Mouse (Mus musculus) liver, embryonic 15.5 days (tissue): ENCODE results near the gene Prr22. TPM values are rescaled to one million over a fixed set of nuclear protein-coding genes. Genes with fewer than 3 reads are reported as not detected.

Experiments used
- ATAC-seq: fragments of 200-750 bp; cut with Nextera tagmentation; 2 replicates; pipeline ENCODE4 v1.8.0; 2017; ENCODE audit warnings: moderate number of reproducible peaks, mild to moderate bottlenecking, moderate library complexity; ENCODE audit not compliant: insufficient read depth
- H3K27ac ChIP-seq: fragments of 300-500 bp; sonication (generic); replicated peaks from 2 replicates; pipeline ENCODE4 v1.5.1; 2015; ENCODE audit warnings: mild to moderate bottlenecking, inconsistent platforms
- H3K27me3 ChIP-seq: fragments of 300-500 bp; sonication (generic); 2 replicates; pipeline ENCODE4 v1.6.1; 2015; ENCODE audit warnings: mild to moderate bottlenecking, inconsistent platforms
- H3K36me3 ChIP-seq: fragments of 300-500 bp; sonication (generic); replicated peaks from 2 replicates; pipeline ENCODE4 v1.6.1; 2015; ENCODE audit warnings: moderate library complexity, mild to moderate bottlenecking, inconsistent platforms
- H3K4me1 ChIP-seq: fragments of 300-500 bp; sonication (generic); replicated peaks from 2 replicates; pipeline ENCODE4 v1.6.1; 2015; ENCODE audit warnings: inconsistent platforms
- H3K4me2 ChIP-seq: fragments of 300-500 bp; sonication (generic); 2 replicates; pipeline ENCODE4 v1.6.1; 2015; ENCODE audit warnings: moderate library complexity, mild to moderate bottlenecking, inconsistent platforms
- H3K4me3 ChIP-seq: fragments of 300-500 bp; sonication (generic); replicated peaks from 2 replicates; pipeline ENCODE4 v1.5.1; 2015; ENCODE audit warnings: mild to moderate bottlenecking, inconsistent platforms
- H3K9ac ChIP-seq: fragments of 300-500 bp; sonication (generic); 2 replicates; pipeline ENCODE4 v1.6.1; 2015; ENCODE audit warnings: moderate library complexity, mild to moderate bottlenecking, inconsistent platforms
- H3K9me3 ChIP-seq: fragments of 300-500 bp; sonication (generic); replicated peaks from 2 replicates; pipeline ENCODE4 v1.6.1; 2016; ENCODE audit warnings: inconsistent platforms
- WGBS: fragments of 180-500 bp; shearing (Covaris S2); methylation state at CpG from one replicate; pipeline ENCODE4 v1.1.7; 2015; ENCODE audit warnings: mixed read lengths; ENCODE audit not compliant: insufficient replicate concordance; 5-methylcytosine and 5-hydroxymethylcytosine counted together
- polyA plus RNA-seq: library from polyadenylated mRNA; unstranded; fragments of >200 nt; fragmentation: Nextera tagmentation; extraction: Ambion mirVana; gene quantifications from 2 replicates; pipeline ENCODE4 v1.2.1, GENCODE M21; 2015

Gene Prr22
- polyA plus RNA-seq, 1 experiment from 2014 or later = 0.60 TPM

DNA sequence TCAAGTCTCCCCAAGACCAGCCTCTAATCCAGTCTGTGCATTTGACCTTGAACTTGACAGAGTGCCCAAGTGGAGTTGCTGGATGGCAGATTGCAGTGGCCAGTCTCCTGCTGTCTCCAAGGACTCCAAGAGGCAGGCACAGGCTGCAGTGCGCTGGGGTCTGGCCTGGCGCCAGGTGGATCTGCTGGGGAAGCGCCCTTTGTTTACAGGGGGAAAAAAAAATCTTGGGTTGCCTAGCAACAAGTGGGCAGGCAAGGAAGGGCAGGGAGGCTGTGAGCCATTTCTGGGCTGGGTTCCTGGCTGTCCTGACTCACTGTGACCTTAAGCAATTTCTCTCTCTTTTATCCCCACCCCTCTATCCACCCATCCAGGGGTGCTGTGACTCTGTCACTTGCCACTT is 40.2 kb downstream of the Prr22 start:
- peak; percentile 23; the same call in 1 of the 2 replicates for ATAC-seq
- WGBS = 36% methylated on average over 3 of the region's 3 CpGs
- Histone ChIP-seq H3K9me3 (no peaks in the 10 kb centered on the region), H3K27me3 (no peaks in the 10 kb centered on the region), H3K4me1 (peaks cover 52% of the 10 kb centered on the region), H3K9ac (no peak overlapping the region), H3K36me3 (peaks cover 9% of the 10 kb centered on the region; the same call in 1 of the 2 replicates), H3K4me3 (no peak overlapping the region), H3K27ac (peak overlapping the region; percentile 4; the same call in 1 of the 2 replicates), H3K4me2 (no peak overlapping the region)

DNA sequence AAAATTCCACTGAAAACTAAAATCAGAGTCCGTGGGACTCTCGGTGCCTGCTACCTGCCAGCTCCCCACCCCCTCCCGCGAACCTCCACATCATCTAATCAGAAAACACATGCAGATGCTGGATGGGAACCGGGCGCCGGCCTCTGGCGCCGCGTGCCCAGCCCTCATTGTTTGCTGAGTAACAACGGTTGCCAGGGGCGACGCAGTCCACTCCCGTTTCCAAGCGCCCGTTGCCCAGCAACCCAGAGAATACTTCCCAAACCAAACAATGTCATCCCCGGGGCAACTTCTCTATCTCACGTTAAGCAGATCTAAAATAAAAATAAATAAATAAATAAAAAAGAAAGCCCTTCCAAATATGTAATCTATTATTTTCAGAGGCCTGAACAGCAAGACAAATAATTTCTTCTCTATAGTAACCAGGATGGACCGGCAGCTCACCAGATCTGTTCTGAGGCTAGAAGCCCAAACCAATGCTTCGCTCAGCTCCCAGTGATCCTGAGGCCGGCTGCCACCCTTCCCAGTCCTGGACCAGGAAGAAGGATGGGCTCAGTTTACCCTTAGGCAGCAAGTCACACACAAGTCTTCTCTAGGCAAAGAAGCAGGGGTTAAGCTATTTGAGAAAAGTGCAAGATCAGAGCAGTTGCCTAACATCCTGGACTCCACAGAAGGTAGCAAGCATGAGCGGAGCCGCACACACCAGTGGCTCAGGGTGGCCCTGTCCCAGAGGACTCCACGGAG is 44.4 kb downstream of the Prr22 start:
- WGBS = 22% methylated on average over 24 of the region's 24 CpGs
- H3K27me3 ChIP-seq = no peaks in the 10 kb centered on the region
- H3K27ac ChIP-seq = no peak overlapping the region

DNA sequence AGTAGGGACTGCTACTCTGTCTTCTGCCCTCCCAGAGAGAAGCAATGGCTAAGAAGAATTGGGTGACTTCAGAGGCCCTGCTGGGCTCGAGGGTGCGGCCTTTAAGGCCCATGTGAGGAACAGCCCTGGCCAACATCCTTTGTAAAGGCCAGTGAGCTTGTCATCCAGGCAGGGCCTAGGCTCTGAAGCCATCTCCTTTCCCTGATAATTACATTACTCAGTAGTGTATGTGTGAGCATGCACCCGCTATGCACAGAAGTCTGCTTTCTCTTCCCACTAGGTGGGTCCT is 45.0 kb downstream of the Prr22 start:
- peaks cover 65% of the 10 kb centered on the region for H3K4me1 ChIP-seq
- H3K27me3 ChIP-seq = no peaks in the 10 kb centered on the region
- no peak overlapping the region for H3K27ac ChIP-seq
- H3K4me3 ChIP-seq = no peak overlapping the region
- H3K9ac ChIP-seq = no peak overlapping the region
- H3K9me3 ChIP-seq = no peaks in the 10 kb centered on the region
- no peak for ATAC-seq
- WGBS = 63% methylated on average over 3 of the region's 3 CpGs
- H3K36me3 ChIP-seq = peaks cover 8% of the 10 kb centered on the region; the same call in 1 of the 2 replicates
- no peak overlapping the region for H3K4me2 ChIP-seq

More for the DNA sequence above, 44.4 kb downstream of the Prr22 start:
- Histone ChIP-seq H3K4me3 (no peak overlapping the region), H3K36me3 (peaks cover 8% of the 10 kb centered on the region; the same call in 1 of the 2 replicates), H3K9me3 (no peaks in the 10 kb centered on the region), H3K9ac (no peak overlapping the region), H3K4me2 (no peak overlapping the region), H3K4me1 (peaks cover 65% of the 10 kb centered on the region)
- no peak; the same call in 1 of the 2 replicates for ATAC-seq

DNA sequence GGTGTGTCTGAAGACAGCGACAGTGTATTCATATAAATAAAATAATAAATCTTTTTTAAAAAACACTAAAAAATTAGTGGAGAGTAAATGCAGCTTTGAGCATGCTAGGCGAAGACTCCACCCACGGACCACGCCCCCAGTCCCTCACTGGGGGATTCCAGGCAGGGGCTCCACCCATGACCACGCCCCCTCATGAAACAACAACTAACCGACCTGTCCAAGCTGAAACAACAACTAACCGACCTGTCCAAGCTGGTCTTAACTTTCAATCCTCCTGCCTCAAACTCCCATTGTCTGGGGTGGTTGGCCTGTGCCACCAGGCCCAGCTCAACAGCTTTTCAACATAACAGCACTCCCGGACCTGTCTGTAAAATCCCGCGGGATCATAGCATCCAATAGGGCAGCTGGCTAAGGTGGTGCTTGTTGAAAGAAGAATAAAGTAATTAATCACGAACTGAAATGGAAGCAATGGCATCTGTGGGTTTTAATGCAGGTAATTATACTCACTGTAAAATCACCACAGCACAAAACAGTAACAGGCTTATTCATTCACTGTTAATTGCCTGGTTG is 48.1 kb downstream of the Prr22 start:
- Histone ChIP-seq H3K27me3 (no peaks in the 10 kb centered on the region), H3K9me3 (no peaks in the 10 kb centered on the region), H3K27ac (peak overlapping the region; percentile 52), H3K9ac (no peak overlapping the region), H3K4me3 (peak overlapping the region; percentile 17), H3K4me1 (peaks cover 59% of the 10 kb centered on the region), H3K4me2 (peak overlapping the region; percentile 40), H3K36me3 (peaks cover 19% of the 10 kb centered on the region)
- 23% methylated on average over 11 of the region's 11 CpGs for WGBS
- peak; percentile 61 for ATAC-seq

DNA sequence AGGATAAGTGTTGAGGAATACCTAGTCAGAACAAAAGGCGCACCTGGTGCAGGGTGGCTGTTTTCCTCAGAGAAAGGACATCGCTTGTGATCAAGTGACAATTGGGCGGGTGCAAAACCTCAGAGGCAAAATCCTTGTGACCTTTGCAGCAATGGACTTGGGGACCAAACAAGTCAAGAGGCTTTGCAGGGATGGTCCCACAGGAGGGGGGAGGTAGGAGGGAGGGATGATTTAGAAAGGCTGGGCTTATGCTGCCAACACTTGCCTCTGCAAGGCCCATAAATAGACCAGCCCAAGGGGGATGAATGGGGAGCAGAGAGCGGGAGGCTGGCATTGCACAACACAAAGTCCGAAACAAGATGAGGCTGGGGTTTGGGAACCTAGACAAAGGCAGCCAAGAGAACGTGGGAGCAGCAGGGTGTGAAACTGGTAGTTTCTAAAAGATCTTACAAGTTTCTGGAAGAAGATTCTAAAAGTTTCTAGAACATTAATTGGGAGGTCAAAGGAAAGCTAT is 49.0 kb downstream of the Prr22 start:
- H3K4me1 ChIP-seq = peaks cover 58% of the 10 kb centered on the region
- H3K27ac ChIP-seq = peak overlapping the region; percentile 41; the same call in 1 of the 2 replicates
- 73% methylated on average over 6 of the region's 6 CpGs for WGBS
- no peak overlapping the region for H3K4me2 ChIP-seq
- no peak overlapping the region for H3K9ac ChIP-seq
- peaks cover 26% of the 10 kb centered on the region for H3K36me3 ChIP-seq
- H3K9me3 ChIP-seq = no peaks in the 10 kb centered on the region
- ATAC-seq = no peak
- no peak overlapping the region for H3K4me3 ChIP-seq
- no peaks in the 10 kb centered on the region for H3K27me3 ChIP-seq

DNA sequence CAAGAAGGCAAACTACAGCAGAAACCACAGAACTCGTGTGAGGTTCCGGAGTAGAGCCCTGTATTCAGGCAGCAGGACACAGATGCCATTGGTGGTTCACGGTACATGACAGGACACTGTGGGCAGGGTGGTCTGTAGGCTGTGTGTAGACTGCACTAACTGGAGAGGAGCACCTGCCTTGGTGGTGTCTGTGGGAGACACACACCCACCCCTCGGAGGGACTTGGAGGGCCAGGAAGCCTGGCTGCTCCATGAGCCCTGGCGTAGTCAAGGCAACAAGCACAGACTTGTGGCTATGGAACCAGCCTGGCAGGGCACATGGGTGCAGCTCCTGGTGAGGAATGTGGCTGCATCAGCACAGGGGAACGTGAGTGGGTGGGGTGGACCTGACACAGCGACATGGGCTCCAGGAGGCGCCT is 49.7 kb downstream of the Prr22 start:
- Histone ChIP-seq H3K36me3 (peaks cover 30% of the 10 kb centered on the region), H3K4me1 (peaks cover 58% of the 10 kb centered on the region), H3K27me3 (no peaks in the 10 kb centered on the region), H3K9ac (no peak overlapping the region), H3K27ac (peak overlapping the region; percentile 41; the same call in 1 of the 2 replicates), H3K4me2 (no peak overlapping the region), H3K4me3 (no peak overlapping the region), H3K9me3 (no peaks in the 10 kb centered on the region)
- 63% methylated on average over 8 of the region's 8 CpGs for WGBS
- ATAC-seq = no peak

Other genes with a start within 250 kb of the Prr22 start
- 0.12 and 0.15 TPM in 2 replicates for gene Gm20219, start 215.9 kb upstream of the Prr22 start, polyA plus RNA-seq
- gene Safb2, start 185.7 kb upstream of the Prr22 start, polyA plus RNA-seq = 31.2 and 34.8 TPM in 2 replicates
- gene Safb, start 185.4 kb upstream of the Prr22 start, polyA plus RNA-seq = 36.3 and 40.4 TPM in 2 replicates
- gene 2410015M20Rik, start 160.5 kb upstream of the Prr22 start, polyA plus RNA-seq = 125 and 143 TPM in 2 replicates
- 745 and 882 TPM in 2 replicates for gene Rpl36, start 156.8 kb upstream of the Prr22 start, polyA plus RNA-seq
- gene Lonp1, start 143.4 kb upstream of the Prr22 start, polyA plus RNA-seq = 36.9 and 44.5 TPM in 2 replicates
- gene Catsperd, start 142.1 kb upstream of the Prr22 start, polyA plus RNA-seq = 0.30 and 0.44 TPM in 2 replicates
- 40.8 and 42.6 TPM in 2 replicates for gene Ranbp3, start 97.0 kb upstream of the Prr22 start, polyA plus RNA-seq
- gene Ndufa11, start 52.5 kb upstream of the Prr22 start, polyA plus RNA-seq = 210 and 226 TPM in 2 replicates
- gene Vmac, start 52.2 kb upstream of the Prr22 start, polyA plus RNA-seq = 2.4 and 2.6 TPM in 2 replicates
- 1.1 and 1.6 TPM in 2 replicates for gene Nrtn, start 12.7 kb upstream of the Prr22 start, polyA plus RNA-seq
- 12.5 and 14.4 TPM in 2 replicates for gene Dus3l, start 5.5 kb upstream of the Prr22 start, polyA plus RNA-seq
- 11.9 and 14.6 TPM in 2 replicates for gene Rfx2, start 60.8 kb downstream of the Prr22 start, polyA plus RNA-seq
- not detected in 2 replicates for gene Acsbg2, start 104.2 kb downstream of the Prr22 start, polyA plus RNA-seq
- 0.03 and 0.07 TPM in 2 replicates for gene 1700061G19Rik, start 105.2 kb downstream of the Prr22 start, polyA plus RNA-seq
- 9.0 and 10.2 TPM in 2 replicates for gene Mllt1, start 165.2 kb downstream of the Prr22 start, polyA plus RNA-seq
- gene Acer1, start 211.9 kb downstream of the Prr22 start, polyA plus RNA-seq = not detected in 2 replicates
- gene Clpp, start 220.1 kb downstream of the Prr22 start, polyA plus RNA-seq = 67.8 and 75.8 TPM in 2 replicates
- 15.4 and 17.0 TPM in 2 replicates for gene Alkbh7, start 227.1 kb downstream of the Prr22 start, polyA plus RNA-seq
- not detected in 2 replicates for gene Pspn, start 229.8 kb downstream of the Prr22 start, polyA plus RNA-seq
- gene Gtf2f1, start 241.0 kb downstream of the Prr22 start, polyA plus RNA-seq = 46.8 and 48.8 TPM in 2 replicates
- 0.20 and 0.36 TPM in 2 replicates for gene Gm17949, start 241.2 kb downstream of the Prr22 start, polyA plus RNA-seq